Mouse (Mus musculus) spleen, adult 2 months (tissue): ENCODE data around the gene Fam89b. TPM values are rescaled to one million over a fixed set of nuclear protein-coding genes. Genes with fewer than 3 reads are reported as not detected.

Experiments used
- DNase-seq, 2 experiments: peaks; one replicate each; pipeline versions ENCODE4 v3.0.0 to v3.0.0-alpha.2; 2012 to 2021; ENCODE audit warnings: low spot score in 2 of 2, low read depth in 1 of 2
- H3K27ac ChIP-seq: fragments of 200-500 bp; 2 replicates; pipeline ENCODE4 v1.5.1; 2012; ENCODE audit warnings: low read length, inconsistent platforms; ENCODE audit not compliant: insufficient read depth
- H3K27me3 ChIP-seq: fragments of 200-500 bp; 2 replicates; pipeline ENCODE4 v1.6.1; 2012; ENCODE audit warnings: mild to moderate bottlenecking, moderate library complexity, low read length, inconsistent platforms; ENCODE audit not compliant: control insufficient read depth, insufficient read depth
- H3K36me3 ChIP-seq: fragments of 200-500 bp; 2 replicates; pipeline ENCODE4 v1.6.1; 2012; ENCODE audit warnings: mild to moderate bottlenecking, low read length, inconsistent platforms; ENCODE audit not compliant: control insufficient read depth, insufficient read depth
- H3K4me1 ChIP-seq: fragments of 200-500 bp; 2 replicates; pipeline ENCODE4 v1.6.1; 2011; ENCODE audit warnings: inconsistent platforms; ENCODE audit not compliant: control insufficient read depth, insufficient read depth, insufficient read length
- H3K4me3 ChIP-seq: fragments of 200-500 bp; 2 replicates; pipeline ENCODE4 v1.5.1; 2011; ENCODE audit warnings: mild to moderate bottlenecking, inconsistent platforms; ENCODE audit not compliant: insufficient read depth, insufficient read length; ENCODE audit errors: extremely low read depth
- CTCF ChIP-seq: fragments of 200-500 bp; IDR thresholded peaks from 2 replicates; pipeline ENCODE4 v1.5.1; 2011; ENCODE audit warnings: mild to moderate bottlenecking, inconsistent platforms; ENCODE audit not compliant: insufficient read depth, insufficient read length, insufficient replicate concordance; ENCODE audit errors: extremely low read depth
- POLR2A ChIP-seq: fragments of 200-500 bp; IDR thresholded peaks from 2 replicates; pipeline ENCODE4 v1.6.1; 2011; ENCODE audit warnings: low read depth, low read length, inconsistent platforms
- WGBS: fragments of 180-500 bp; shearing (Covaris S2); methylation state at CpG from one replicate; pipeline ENCODE4 v1.1.7; 2018; 5-methylcytosine and 5-hydroxymethylcytosine counted together
- polyA plus RNA-seq: library from polyadenylated mRNA; depleted of rRNA; stranded (reverse); fragments of >200 nt; gene quantifications from 2 replicates; pipeline ENCODE4 v1.2.3, GENCODE M21; 2012

The Fam89b gene
- polyA plus RNA-seq, 1 experiment, result 124 TPM

- Histone ChIP-seq H3K27ac (peak within 1 kb of the TSS; percentile 90), H3K36me3 (peaks cover 14% of the 10 kb centered on the region), H3K4me1 (peaks cover 28% of the 10 kb centered on the region; the same call in 1 of the 2 replicates), H3K27me3 (no peaks in the 10 kb centered on the region), H3K4me3 (peak within 1 kb of the TSS; percentile 83)
- peak; percentile 64 for TF ChIP-seq POLR2A
- TF ChIP-seq CTCF, result no peak
- peak in 1 of 2 experiments; percentile 76 for DNase-seq
- WGBS, result under 1% methylated on average over 49 of the region's 49 CpGs
These were observed 3.5 kb downstream of the Fam89b start, which contains the start of gene Ehbp1l1 for GRCm38 (mm10) chr19:5725767-5726515. Ehbp1l1 (minus strand) TSS chr19:5726317.

- no peak for TF ChIP-seq POLR2A
- TF ChIP-seq CTCF, result no peak
- WGBS, result 10% methylated on average over 12 of the region's 12 CpGs
- H3K4me1 ChIP-seq, result peaks cover 27% of the 10 kb centered on the region; the same call in 1 of the 2 replicates
- H3K36me3 ChIP-seq, result peaks cover 21% of the 10 kb centered on the region
- H3K27me3 ChIP-seq, result no peaks in the 10 kb centered on the region
- peak overlapping the region; percentile 90 for H3K27ac ChIP-seq
- DNase-seq, result no peak
- peak overlapping the region; percentile 83 for H3K4me3 ChIP-seq
These were observed 4.3 kb downstream of the Fam89b start for GRCm38 (mm10) chr19:5725029-5725707.

- Histone ChIP-seq H3K27ac (peak overlapping the region; percentile 90), H3K36me3 (peaks cover 28% of the 10 kb centered on the region), H3K27me3 (no peaks in the 10 kb centered on the region), H3K4me3 (peak overlapping the region; percentile 83), H3K4me1 (peaks cover 23% of the 10 kb centered on the region; the same call in 1 of the 2 replicates)
- 7% methylated on average over 7 of the region's 7 CpGs for whole genome bisulfite sequencing
- peak in 1 of 2 experiments; percentile 70 for DNase-seq
- TF ChIP-seq POLR2A, result no peak
- TF ChIP-seq CTCF, result no peak
These were observed 4.9 kb downstream of the Fam89b start for GRCm38 (mm10) chr19:5724549-5724941.

GRCm38 (mm10) chr19:5723934-5724548, 5.4 kb downstream of the Fam89b start:
- H3K27me3 ChIP-seq, result no peaks in the 10 kb centered on the region
- H3K27ac ChIP-seq, result peak overlapping the region; percentile 90
- peak overlapping the region; percentile 83 for H3K4me3 ChIP-seq
- peaks cover 33% of the 10 kb centered on the region for H3K36me3 ChIP-seq
- DNase-seq, result no peak
- 38% methylated on average over 4 of the region's 4 CpGs for WGBS
- peaks cover 23% of the 10 kb centered on the region; the same call in 1 of the 2 replicates for H3K4me1 ChIP-seq
- no peak for TF ChIP-seq POLR2A
- no peak for TF ChIP-seq CTCF

GRCm38 (mm10) chr19:5722848-5723425, 6.5 kb downstream of the Fam89b start:
- DNase-seq, result no peak
- peaks cover 40% of the 10 kb centered on the region for H3K36me3 ChIP-seq
- H3K4me1 ChIP-seq, result peaks cover 15% of the 10 kb centered on the region; the same call in 1 of the 2 replicates
- 82% methylated on average over 7 of the region's 7 CpGs for WGBS
- H3K27ac ChIP-seq, result peak overlapping the region; percentile 1; the same call in 1 of the 2 replicates
- H3K4me3 ChIP-seq, result no peak overlapping the region
- no peaks in the 10 kb centered on the region for H3K27me3 ChIP-seq
- TF ChIP-seq POLR2A (no peak), CTCF (no peak)

- WGBS, result 97% methylated on average over 6 of the region's 6 CpGs
- no peak for DNase-seq
- H3K27me3 ChIP-seq, result no peaks in the 10 kb centered on the region
- peaks cover 44% of the 10 kb centered on the region for H3K36me3 ChIP-seq
- H3K4me1 ChIP-seq, result peaks cover 7% of the 10 kb centered on the region; the same call in 1 of the 2 replicates
- no peak overlapping the region for H3K4me3 ChIP-seq
- H3K27ac ChIP-seq, result no peak overlapping the region
- no peak for TF ChIP-seq CTCF
- TF ChIP-seq POLR2A, result no peak
These were observed 8.2 kb downstream of the Fam89b start for GRCm38 (mm10) chr19:5721233-5721632.
